ENCODE assay signal across 8 mouse cellular contexts in genomic region chr17:47851798-47852360, GRCm38 (mm10). TPM values are rescaled to one million over a fixed set of nuclear protein-coding genes. Genes with fewer than 3 reads are reported as not detected.
DNase-seq lines count a peak whose midpoint lies in the region; ATAC-seq and TF ChIP-seq lines count a peak whose summit lies in the region.
"Not testable (repeated sequence)": the region's sequence is repeated elsewhere in the genome, so short reads cannot be mapped to it uniquely, and the experiment has no call there.
"Had no signal": no experiment of that assay in that cellular context is flagged by ENCODE, and none has a peak within 500 bp of the region (broad histone marks: within the 10 kb centered on the region; RNA-seq: fewer than 3 reads in every experiment).

No protein-coding gene starts in this region.

- peak; percentile 44 for DNase-seq in embryonic facial prominence, embryonic 11.5 days (ENCODE audit: low spot score)
- not testable (repeated sequence) for DNase-seq in gastrocnemius, adult 2 months
- peak; percentile 46 to 49 for DNase-seq in kidney, adult 8-10 months

- H3K9me3 ChIP-seq in embryonic facial prominence, embryonic 11.5 days (replicated peaks; ENCODE audit: control insufficient read depth, low read length); hindbrain, embryonic 13.5 days; limb, embryonic 13.5 days; lung, embryonic 15.5 days: not testable (repeated sequence)

- H3K4me1 ChIP-seq in embryonic facial prominence, embryonic 11.5 days (ENCODE audit: control insufficient read depth, insufficient read depth, low read length); hindbrain, embryonic 13.5 days (replicated peaks): not testable (repeated sequence)
- H3K4me1 ChIP-seq in limb, embryonic 13.5 days, result peaks cover 10% of the 10 kb centered on the region
- H3K4me1 ChIP-seq in lung, embryonic 15.5 days, result peaks cover 23% of the 10 kb centered on the region

- not testable (repeated sequence) for H3K36me3 ChIP-seq in embryonic facial prominence, embryonic 11.5 days (replicated peaks; ENCODE audit: control insufficient read depth, insufficient read depth, low read depth, low read length); hindbrain, embryonic 13.5 days; limb, embryonic 13.5 days; lung, embryonic 15.5 days; myocyte (ENCODE audit: control insufficient read depth, insufficient read depth)

- not testable (repeated sequence) for H3K27me3 ChIP-seq in embryonic facial prominence, embryonic 11.5 days (ENCODE audit: control insufficient read depth, insufficient read depth, low read length); limb, embryonic 13.5 days; lung, embryonic 15.5 days; myocyte (ENCODE audit: control insufficient read depth, insufficient read depth, insufficient read length)
- peaks cover 20% of the 10 kb centered on the region for H3K27me3 ChIP-seq in hindbrain, embryonic 13.5 days

- not testable (repeated sequence) for H3K27ac ChIP-seq in embryonic facial prominence, embryonic 11.5 days (replicated peaks; ENCODE audit: low read depth, low read length); gastrocnemius, adult 2 months; hindbrain, embryonic 13.5 days; limb, embryonic 13.5 days; lung, embryonic 15.5 days

- TF ChIP-seq CTCF in gastrocnemius, adult 2 months (IDR thresholded peaks at IDR 0.05), result not testable (repeated sequence)

- H3K4me2 ChIP-seq in embryonic facial prominence, embryonic 11.5 days (ENCODE audit: low read depth, low read length), result peak overlapping the region; percentile 21
- H3K4me2 ChIP-seq in hindbrain, embryonic 13.5 days, result peak overlapping the region; percentile 46
- peak overlapping the region; percentile 66 for H3K4me2 ChIP-seq in limb, embryonic 13.5 days (replicated peaks)
- H3K4me2 ChIP-seq in lung, embryonic 15.5 days, result peak overlapping the region; percentile 53
- H3K4me2 ChIP-seq in myocyte (ENCODE audit: low read depth), result peak overlapping the region; percentile 2

- H3K9ac ChIP-seq in embryonic facial prominence, embryonic 11.5 days (replicated peaks; ENCODE audit: low read length); hindbrain, embryonic 13.5 days; lung, embryonic 15.5 days: not testable (repeated sequence)
- H3K9ac ChIP-seq in limb, embryonic 13.5 days, result peak overlapping the region; percentile 31

- not testable (repeated sequence) for H3ac ChIP-seq in myocyte (ENCODE audit: control insufficient read depth, insufficient read length)

- H3K79me2 ChIP-seq in myocyte (ENCODE audit: control insufficient read depth, insufficient read depth), result not testable (repeated sequence)

- H3K4me3 ChIP-seq in embryonic facial prominence, embryonic 11.5 days (ENCODE audit: low read depth, low read length); myocyte: not testable (repeated sequence)
- peak overlapping the region; percentile 43 for H3K4me3 ChIP-seq in gastrocnemius, adult 2 months
- peak overlapping the region; percentile 15 for H3K4me3 ChIP-seq in hindbrain, embryonic 13.5 days
- H3K4me3 ChIP-seq in limb, embryonic 13.5 days, result peak overlapping the region; percentile 27
- H3K4me3 ChIP-seq in lung, embryonic 15.5 days, result peak overlapping the region; percentile 27

- not testable (repeated sequence) for TF ChIP-seq POLR2A in myocyte (IDR thresholded peaks at IDR 0.05; ENCODE audit: insufficient read length, low read depth)

- intact Hi-C loops in gastrocnemius, adult 2 months (cut with DNase I), result not testable (repeated sequence)

- ATAC-seq in embryonic facial prominence, embryonic 11.5 days (replicated peaks; ENCODE audit: insufficient number of reproducible peaks, low FRiP score, low TSS enrichment, low read depth), result peak; percentile 40; the same call in 1 of the 2 replicates
- peak; percentile 43; the same call in 1 of the 2 replicates for ATAC-seq in hindbrain, embryonic 13.5 days (ENCODE audit: low FRiP score)
- ATAC-seq in limb, embryonic 13.5 days (ENCODE audit: low FRiP score, low read depth), result peak; percentile 51; the same call in 1 of the 2 replicates
- ATAC-seq in lung, embryonic 15.5 days (ENCODE audit: borderline replicate concordance, extremely low read depth, low FRiP score, low TSS enrichment), result peak; percentile 60

- 12% methylated on average over 22 of the region's 22 CpGs for WGBS in embryonic facial prominence, embryonic 11.5 days
- 17% methylated on average over 22 of the region's 22 CpGs for WGBS in hindbrain, embryonic 13.5 days
- 11% methylated on average over 22 of the region's 22 CpGs for WGBS in limb, embryonic 13.5 days
- 7% methylated on average over 22 of the region's 22 CpGs for WGBS in lung, embryonic 15.5 days

RNA-seq across cellular contexts. Expression of gene Mdfi, which starts 17.4 kb away (rescaled TPM):
- polyA plus RNA-seq in embryonic facial prominence, embryonic 11.5 days (2014; fragmentation: Nextera tagmentation; extraction: Ambion mirVana), result 75.2 and 95.7 TPM in 2 replicates
- under 1 TPM; 0.31 to 0.42 TPM for total RNA-seq in gastrocnemius, adult 2 months (2021)
- polyA plus RNA-seq in hindbrain, embryonic 13.5 days (2015; fragmentation: Nextera tagmentation; extraction: Ambion mirVana), result 2.9 and 3.7 TPM in 2 replicates
- 30.9 and 33.9 TPM in 2 replicates for polyA plus RNA-seq in limb, embryonic 13.5 days (2015; fragmentation: Nextera tagmentation; extraction: Ambion mirVana)
- polyA plus RNA-seq in lung, embryonic 15.5 days (2015; fragmentation: Nextera tagmentation; extraction: Ambion mirVana), result 19.3 and 20.6 TPM in 2 replicates
- 1.1 TPM for polyA plus RNA-seq in myocyte (2012; fragmentation: generic; extraction: Trizol)
- polyA plus RNA-seq: G1E had no signal

Comparison
In these comparisons a context has a peak if more than half of its experiments do, and no peak if none do; other contexts are left out.
1. H3K4me2 ChIP-seq: peak in every context shown above with its lines; median percentile 66 in limb, embryonic 13.5 days; 53 in lung, embryonic 15.5 days; 46 in hindbrain, embryonic 13.5 days; 21 in embryonic facial prominence, embryonic 11.5 days; 2 in myocyte.